Mouse (Mus musculus) olfactory bulb, adult 2 months (tissue): ENCODE data around the gene Bbof1.

ENCODE experiments used
- CTCF ChIP-seq: fragments of 200-500 bp; IDR thresholded peaks from 2 replicates; pipeline ENCODE4 v1.5.1; 2012; ENCODE audit warnings: low read depth, mild to moderate bottlenecking, low read length, moderate library complexity; ENCODE audit not compliant: insufficient read depth
- POLR2A ChIP-seq: fragments of 200-500 bp; IDR thresholded peaks from 2 replicates; pipeline ENCODE4 v1.6.1; 2012; ENCODE audit warnings: mild to moderate bottlenecking, low read depth, low read length, moderate library complexity; ENCODE audit not compliant: insufficient read depth

DNA sequence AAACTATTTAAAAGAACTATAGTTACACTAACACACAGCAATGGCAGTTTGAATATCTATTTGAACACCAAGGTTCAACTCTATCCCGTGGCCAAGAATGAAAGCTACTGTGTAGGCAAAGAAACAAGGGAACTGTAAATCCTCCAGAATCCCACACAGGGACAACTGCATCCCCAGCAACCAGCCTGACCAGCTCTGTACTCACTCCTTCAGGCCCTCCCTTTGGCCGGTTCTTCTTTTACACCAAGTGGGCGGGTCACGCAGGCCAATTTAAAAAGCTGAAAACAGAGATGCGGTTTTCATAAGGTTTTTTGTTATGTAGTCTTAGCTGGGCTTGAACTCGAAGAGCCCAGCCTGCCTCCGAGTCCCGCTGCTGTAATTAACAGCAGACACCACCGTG, 9.7 kb upstream of the Bbof1 start:
- TF ChIP-seq CTCF (no peak), POLR2A (no peak)
